Mouse (Mus musculus) G1E-ER4 (cell line): Measurements from ENCODE around the gene Asb6. TPM values are rescaled to one million over a fixed set of nuclear protein-coding genes. Genes with fewer than 3 reads are reported as not detected.

Experiments used
- GATA1 ChIP-seq: IDR thresholded peaks from one replicate; pipeline ENCODE4 v1.8.0; 2012; ENCODE audit warnings: low read length, inconsistent platforms
- polyA plus RNA-seq: library from polyadenylated mRNA; stranded (reverse); fragments of >175 nt; gene quantifications from 2 replicates; pipeline ENCODE4 v1.2.3, GENCODE M21; 2012

The Asb6 gene
- polyA plus RNA-seq, 1 experiment: 44.5 TPM

DNA sequence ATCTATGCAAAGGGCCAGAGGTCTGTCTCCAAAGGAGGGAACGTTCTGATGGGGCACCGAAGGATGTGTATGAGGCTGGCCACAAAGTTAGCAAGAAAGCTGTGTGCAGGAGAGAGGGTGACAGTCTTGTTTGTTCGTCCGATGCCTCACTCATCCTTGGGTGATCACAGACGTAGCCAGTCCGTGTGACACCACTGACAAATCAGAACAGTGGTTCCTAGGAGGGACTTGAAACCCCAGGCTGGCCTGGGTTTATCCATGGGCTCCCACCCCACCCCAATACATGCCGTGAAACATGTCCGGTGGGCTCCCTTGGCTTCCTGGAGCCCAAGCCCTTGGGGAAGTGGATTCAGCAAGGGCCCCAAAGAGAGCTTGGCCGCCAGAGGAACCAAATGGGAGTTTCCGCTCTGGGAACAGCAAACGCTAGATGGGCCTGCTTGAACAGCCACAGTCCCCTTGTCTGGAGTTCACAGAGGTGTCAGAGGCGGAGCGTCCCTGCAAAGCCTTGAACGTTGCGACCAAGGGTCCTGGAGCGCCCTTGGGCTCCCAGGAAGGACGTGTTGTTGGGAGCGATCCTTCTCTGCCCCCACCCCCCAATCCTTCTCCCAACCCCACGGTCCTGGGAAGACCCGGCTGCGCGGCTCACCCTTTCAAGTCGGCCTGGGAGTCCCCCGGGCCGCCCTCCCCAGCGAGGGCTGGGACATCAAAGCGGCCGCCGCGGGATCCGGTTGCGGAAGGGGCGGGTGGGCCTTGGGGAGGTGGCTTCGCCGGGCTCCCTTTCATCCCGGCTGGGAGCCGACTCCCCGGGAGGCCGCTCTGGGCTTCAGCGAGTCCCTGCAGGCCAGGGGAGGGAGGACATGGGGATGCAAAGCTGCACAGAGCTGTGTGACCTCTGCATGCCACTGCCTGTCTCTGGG lies 45.8 kb downstream of the Asb6 start:
- TF ChIP-seq GATA1: no peak

GRCm38 (mm10) chr2:30783346-30783745 lies 46.8 kb downstream of the Asb6 start:
- no peak for TF ChIP-seq GATA1

DNA sequence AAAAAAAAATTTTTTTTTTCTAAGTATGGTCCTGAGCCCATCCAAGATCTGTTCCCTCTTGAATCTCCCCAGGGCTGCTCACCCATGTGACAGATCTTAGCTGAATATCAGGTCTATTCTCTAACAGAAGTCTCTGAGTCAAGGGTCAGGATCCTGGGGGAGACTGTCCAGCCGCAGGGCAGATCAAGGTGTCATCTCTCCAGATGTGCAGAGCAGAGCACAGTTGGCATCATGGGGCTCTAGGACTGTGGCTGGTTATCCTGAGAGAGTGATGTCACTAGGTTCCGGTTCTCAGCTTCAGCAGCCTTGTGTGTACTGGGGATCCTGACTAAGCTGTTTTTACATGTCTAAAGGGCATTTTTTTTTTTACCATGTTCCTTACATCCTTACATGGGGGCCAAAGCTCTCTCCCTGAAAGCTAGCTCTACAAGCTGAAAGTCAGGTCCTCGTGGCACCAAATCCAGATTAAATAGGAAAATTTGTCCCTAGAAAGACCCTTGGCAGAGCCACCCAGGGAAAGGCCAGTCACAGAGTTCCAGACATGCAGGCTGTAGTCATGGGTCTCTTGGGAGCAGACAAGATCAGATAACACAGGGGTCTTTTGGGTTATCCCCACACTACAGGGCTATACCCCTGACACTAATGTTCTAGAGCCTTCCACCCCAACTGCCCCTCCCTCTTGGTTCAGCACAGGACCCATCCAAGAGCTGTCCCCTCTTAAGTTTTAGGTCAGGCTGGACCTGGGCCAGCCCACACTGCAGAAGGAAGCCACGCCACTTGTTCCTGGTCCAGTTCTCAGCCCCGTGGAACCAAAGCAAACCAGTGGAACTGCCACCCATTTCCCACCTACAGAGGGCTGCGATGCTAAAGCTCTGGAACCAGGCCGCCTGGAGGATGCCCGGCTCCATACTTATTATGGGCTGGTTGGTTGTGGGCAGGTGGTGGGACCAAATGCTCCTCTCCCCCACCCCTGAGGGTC lies 47.5 kb downstream of the Asb6 start:
- TF ChIP-seq GATA1: no peak

- no peak for TF ChIP-seq GATA1
Observed at GRCm38 (mm10) chr2:30779241-30779640, 50.9 kb downstream of the Asb6 start.

- TF ChIP-seq GATA1: no peak
Observed at GRCm38 (mm10) chr2:30778235-30778634, 51.9 kb downstream of the Asb6 start.

DNA sequence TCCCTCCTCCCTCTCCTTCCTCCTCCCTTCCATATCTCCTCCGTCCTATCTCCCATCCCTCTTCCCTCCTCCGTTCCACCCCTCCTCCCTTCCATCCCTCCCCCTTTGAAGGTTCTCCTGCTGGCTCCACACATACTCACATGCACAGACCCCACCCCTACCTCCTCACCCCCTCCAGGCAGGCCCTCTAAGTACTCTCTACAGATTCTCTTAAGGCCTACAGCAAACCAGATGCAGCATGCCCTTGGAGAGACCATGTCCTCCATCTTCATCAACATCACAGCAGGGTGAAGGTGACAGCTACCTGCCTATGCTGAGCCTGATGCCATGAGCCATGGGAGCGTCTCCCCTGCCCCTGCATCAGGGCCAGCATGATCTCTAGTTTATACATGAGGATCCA lies 52.9 kb downstream of the Asb6 start:
- TF ChIP-seq GATA1: no peak

- TF ChIP-seq GATA1: no peak
Observed at GRCm38 (mm10) chr2:30775955-30776354, 54.2 kb downstream of the Asb6 start.

DNA sequence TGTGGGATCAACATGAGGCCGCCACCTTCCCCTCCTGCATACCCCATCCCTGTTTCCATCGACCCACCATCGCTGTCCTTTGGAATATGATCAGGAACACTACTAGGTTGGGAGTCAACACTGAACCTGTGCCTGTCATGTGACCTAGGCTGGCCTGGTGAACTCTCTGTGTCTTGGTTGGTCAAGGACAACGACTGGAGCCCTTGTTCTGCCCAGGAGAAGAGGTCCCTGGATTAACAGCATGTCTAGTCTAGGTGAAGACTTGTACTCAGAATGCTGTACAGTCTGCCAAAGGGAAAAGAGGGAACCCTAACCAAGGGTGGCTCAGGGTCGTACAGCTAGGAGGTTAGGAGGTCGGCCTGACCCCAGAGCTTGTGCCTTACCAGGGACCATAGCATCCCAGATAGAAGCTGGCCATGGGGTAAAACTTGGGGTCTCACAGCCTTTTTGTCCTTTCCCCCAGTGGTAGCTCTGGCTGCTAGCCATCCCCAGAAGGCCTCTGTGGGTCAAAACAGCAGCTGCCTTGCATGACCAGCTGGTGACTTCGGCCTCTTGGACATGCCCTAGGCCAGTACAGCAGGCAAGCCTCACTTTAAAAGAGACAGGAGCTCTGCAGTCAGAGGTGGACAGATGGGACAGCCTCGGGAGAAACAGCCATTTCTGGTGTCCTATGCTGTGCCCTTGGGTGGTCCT lies 56.7 kb downstream of the Asb6 start:
- no peak for TF ChIP-seq GATA1

Other genes with a start within 250 kb of the Asb6 start
- gene Cstad, start 235.3 kb downstream of the Asb6 start, polyA plus RNA-seq: 0.16 and 0.21 TPM in 2 replicates
- gene 1700001O22Rik, start 26.7 kb downstream of the Asb6 start, polyA plus RNA-seq: not detected in 2 replicates
- 68.9 and 78.9 TPM in 2 replicates for gene Ntmt1, start 22.5 kb downstream of the Asb6 start, polyA plus RNA-seq
- not detected in 2 replicates for gene Prrx2, start 4.6 kb upstream of the Asb6 start, polyA plus RNA-seq
- gene Ptges, start 99.5 kb upstream of the Asb6 start, polyA plus RNA-seq: not detected in 2 replicates
- gene Tor1b, start 122.6 kb upstream of the Asb6 start, polyA plus RNA-seq: 19.3 and 19.9 TPM in 2 replicates
- 95.5 and 111 TPM in 2 replicates for gene Tor1a, start 137.6 kb upstream of the Asb6 start, polyA plus RNA-seq
- gene BC005624, start 151.9 kb upstream of the Asb6 start, polyA plus RNA-seq: 10.4 and 24.1 TPM in 2 replicates
- gene Usp20, start 151.9 kb upstream of the Asb6 start, polyA plus RNA-seq: 6.3 and 9.2 TPM in 2 replicates